Mouse (Mus musculus): ENCODE data around the gene Gm12184. TPM values are rescaled to one million over a fixed set of nuclear protein-coding genes. Genes with fewer than 3 reads are reported as not detected.

Gene Gm12184
- polyA plus RNA-seq, 1 experiment from 2014 or later: 7.2 TPM

Other genes starting within 250 kb of the Gm12184 start
- gene Rack1, start 26.3 kb downstream of the Gm12184 start, polyA plus RNA-seq (2016; fragmentation: Nextera tagmentation; extraction: Ambion mirVana): 442 and 512 TPM in 2 replicates
- 6.4 and 7.1 TPM in 2 replicates for gene Trim41, start 9.3 kb downstream of the Gm12184 start, polyA plus RNA-seq (2016; fragmentation: Nextera tagmentation; extraction: Ambion mirVana)
- 0.70 and 1.6 TPM in 2 replicates for gene Trim7, start 515 bp downstream of the Gm12184 start, polyA plus RNA-seq (2016; fragmentation: Nextera tagmentation; extraction: Ambion mirVana)
- gene Irgm1, start 45.0 kb upstream of the Gm12184 start, polyA plus RNA-seq (2016; fragmentation: Nextera tagmentation; extraction: Ambion mirVana): 3.0 and 3.9 TPM in 2 replicates
- gene Gm5431, start 75.6 kb upstream of the Gm12184 start, polyA plus RNA-seq (2016; fragmentation: Nextera tagmentation; extraction: Ambion mirVana): 0.13 TPM in 1 of 2 replicates, not detected in the other
- gene Psme2b, start 119.5 kb upstream of the Gm12184 start, polyA plus RNA-seq (2016; fragmentation: Nextera tagmentation; extraction: Ambion mirVana): 2.3 and 2.4 TPM in 2 replicates
- gene Olfr56, start 152.2 kb upstream of the Gm12184 start, polyA plus RNA-seq (2016; fragmentation: Nextera tagmentation; extraction: Ambion mirVana): not detected in 2 replicates
- gene 9930111J21Rik1, start 152.7 kb upstream of the Gm12184 start, polyA plus RNA-seq (2016; fragmentation: Nextera tagmentation; extraction: Ambion mirVana): 0.10 and 0.47 TPM in 2 replicates
- gene Gm12185, start 165.6 kb upstream of the Gm12184 start, polyA plus RNA-seq (2016; fragmentation: Nextera tagmentation; extraction: Ambion mirVana): not detected in 2 replicates
- gene Tgtp1, start 167.5 kb upstream of the Gm12184 start, polyA plus RNA-seq (2016; fragmentation: Nextera tagmentation; extraction: Ambion mirVana): not detected in 2 replicates
- gene 9930111J21Rik2, start 224.6 kb upstream of the Gm12184 start, polyA plus RNA-seq (2016; fragmentation: Nextera tagmentation; extraction: Ambion mirVana): 0.22 and 0.57 TPM in 2 replicates
- not detected in 2 replicates for gene Tgtp2, start 237.6 kb upstream of the Gm12184 start, polyA plus RNA-seq (2016; fragmentation: Nextera tagmentation; extraction: Ambion mirVana)
- gene Ifi47, start 249.9 kb upstream of the Gm12184 start, polyA plus RNA-seq (2016; fragmentation: Nextera tagmentation; extraction: Ambion mirVana): 0.46 and 0.66 TPM in 2 replicates